Mouse (Mus musculus) thymus, adult 2 months (tissue): ENCODE measurements around the gene Fam169a. TPM values are rescaled to one million over a fixed set of nuclear protein-coding genes. Genes with fewer than 3 reads are reported as not detected.
"Not testable (repeated sequence)": the region's sequence is repeated elsewhere in the genome, so short reads cannot be mapped to it uniquely, and the experiment has no call there.

Experiments used
- DNase-seq: peaks from one replicate; pipeline ENCODE4 v3.0.0; 2021
- H3K27ac ChIP-seq: fragments of 200-500 bp; 2 replicates; pipeline ENCODE4 v1.5.1; 2012; ENCODE audit warnings: low read length, control low read depth; ENCODE audit not compliant: control insufficient read depth, insufficient read depth
- H3K27me3 ChIP-seq: fragments of 200-500 bp; 2 replicates; pipeline ENCODE4 v1.6.1; 2012; ENCODE audit warnings: mild to moderate bottlenecking, low read length, moderate library complexity, mixed read lengths; ENCODE audit not compliant: control insufficient read depth, insufficient read depth
- H3K36me3 ChIP-seq: fragments of 200-500 bp; 2 replicates; pipeline ENCODE4 v1.6.1; 2012; ENCODE audit warnings: mild to moderate bottlenecking, low read length, moderate library complexity; ENCODE audit not compliant: control insufficient read depth, insufficient read depth
- H3K4me1 ChIP-seq: fragments of 200-500 bp; replicated peaks from 2 replicates; pipeline ENCODE4 v1.6.1; 2012; ENCODE audit warnings: low read length; ENCODE audit not compliant: control insufficient read depth, insufficient read depth
- H3K4me3 ChIP-seq: fragments of 200-500 bp; 2 replicates; pipeline ENCODE4 v1.5.1; 2012; ENCODE audit warnings: mild to moderate bottlenecking, low read length, control low read depth, moderate library complexity; ENCODE audit not compliant: control insufficient read depth, insufficient read depth
- CTCF ChIP-seq: fragments of 200-500 bp; IDR thresholded peaks from 2 replicates; pipeline ENCODE4 v1.5.1; 2012; ENCODE audit warnings: mild to moderate bottlenecking, control low read depth, low read length, moderate library complexity, borderline replicate concordance; ENCODE audit not compliant: control insufficient read depth, poor library complexity, insufficient read depth; ENCODE audit errors: extremely low read depth
- POLR2A ChIP-seq: fragments of 200-500 bp; IDR thresholded peaks from 2 replicates; pipeline ENCODE4 v1.6.1; 2012; ENCODE audit warnings: mild to moderate bottlenecking, low read length, control low read depth, moderate library complexity; ENCODE audit not compliant: control insufficient read depth, poor library complexity, insufficient read depth; ENCODE audit errors: extremely low read depth
- WGBS: fragments of 180-500 bp; shearing (Covaris S2); methylation state at CpG from one replicate; pipeline ENCODE4 v1.1.7; 2018; 5-methylcytosine and 5-hydroxymethylcytosine counted together
- polyA plus RNA-seq: library from polyadenylated mRNA; depleted of rRNA; stranded (reverse); fragments of >200 nt; gene quantifications from 2 replicates; pipeline ENCODE4 v1.2.3, GENCODE M21; 2012

Gene Fam169a
- polyA plus RNA-seq, 1 experiment, result 0.03 TPM

DNA sequence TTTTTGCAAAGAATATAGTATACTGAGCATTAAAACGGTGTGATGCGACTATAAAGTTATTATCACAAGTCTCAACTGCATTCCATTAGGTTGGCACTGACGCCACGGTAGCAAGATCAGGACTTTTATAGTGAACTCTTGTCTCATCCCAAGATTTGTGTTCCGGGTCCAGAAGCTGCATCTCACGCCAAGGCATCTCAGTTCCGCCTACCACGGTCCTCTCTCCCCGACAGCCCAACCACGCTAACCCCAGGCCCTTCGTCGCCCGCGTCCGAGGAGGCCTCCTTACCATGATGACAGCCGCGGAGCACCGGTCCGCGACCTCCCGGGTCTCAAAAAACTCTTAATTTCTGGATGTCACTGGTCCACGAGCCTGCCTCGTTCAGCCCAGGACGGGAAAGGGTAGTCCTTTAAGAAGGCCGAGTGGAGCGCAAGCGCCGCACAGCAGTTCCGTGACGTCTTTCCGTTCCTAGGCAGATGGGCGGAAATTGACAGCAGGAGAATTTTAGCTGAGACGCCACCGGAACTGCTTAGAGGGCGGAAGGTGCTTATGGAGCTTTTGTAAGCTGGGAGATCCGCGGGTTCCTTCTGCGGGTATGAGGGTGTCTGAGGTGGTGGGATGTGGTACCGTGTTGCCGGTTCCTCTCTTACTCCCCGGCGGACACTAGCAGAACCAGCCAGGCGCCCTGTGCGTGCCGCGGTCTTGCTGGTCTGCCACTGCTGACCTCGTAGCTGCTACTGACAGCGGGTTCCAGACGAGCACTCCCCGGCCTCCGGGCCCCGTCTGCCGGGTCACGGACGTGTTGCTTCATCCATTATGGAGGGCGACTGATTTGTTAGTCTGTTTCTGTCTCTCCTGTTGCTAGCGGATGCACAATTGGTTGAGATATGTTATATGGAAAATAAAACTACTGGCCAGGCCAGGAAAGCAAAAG is 70.6 kb downstream of the Fam169a start, which contains the start of the genes Gfm2 and Nsa2:
Gfm2 (plus strand) TSS at position 472 of the 935 bp plus-strand sequence.
Nsa2 (minus strand) TSS at position 472 of the 935 bp plus-strand sequence.
- peak within 1 kb of the TSS; percentile 68 for H3K27ac ChIP-seq
- peaks cover 3% of the 10 kb centered on the region; the same call in 1 of the 2 replicates for H3K4me1 ChIP-seq
- H3K36me3 ChIP-seq, result peaks cover 23% of the 10 kb centered on the region
- TF ChIP-seq POLR2A, result peak; percentile 82
- TF ChIP-seq CTCF, result peak; percentile 55; the same call in 1 of the 2 replicates
- WGBS, result under 1% methylated on average over 57 of the region's 57 CpGs
- H3K4me3 ChIP-seq, result peak within 1 kb of the TSS; percentile 98
- peak; percentile 89 for DNase-seq
- no peaks in the 10 kb centered on the region for H3K27me3 ChIP-seq

DNA sequence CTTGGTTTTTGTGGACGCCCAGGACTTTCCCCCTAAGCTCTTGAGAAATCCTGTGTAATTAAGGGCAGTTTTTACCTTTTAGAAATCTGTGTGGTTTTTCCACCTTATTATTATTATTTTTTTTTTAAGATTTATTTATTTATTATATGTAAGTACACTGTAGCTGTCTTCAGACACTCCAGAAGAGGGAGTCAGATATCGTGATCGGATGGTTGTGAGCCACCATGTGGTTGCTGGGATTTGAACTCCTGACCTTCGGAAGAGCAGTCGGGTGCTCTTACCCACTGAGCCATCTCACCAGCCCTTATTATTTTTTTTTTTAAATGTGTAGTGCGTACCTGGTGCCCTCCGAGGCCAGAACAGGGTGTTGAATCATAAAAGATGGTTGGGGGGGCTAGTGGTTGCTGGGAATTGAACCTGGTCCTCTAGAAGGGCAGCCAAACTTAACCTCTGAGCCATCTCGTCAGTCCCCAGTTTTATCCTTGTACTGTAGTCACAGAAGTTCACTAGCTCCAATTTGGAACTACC is 71.4 kb downstream of the Fam169a start:
- peak overlapping the region; percentile 98; the same call in 1 of the 2 replicates for H3K4me3 ChIP-seq
- not testable (repeated sequence) for DNase-seq, H3K27ac ChIP-seq, H3K27me3 ChIP-seq, H3K4me1 ChIP-seq
- 34% methylated on average over 8 of the region's 8 CpGs for WGBS
- peaks cover 25% of the 10 kb centered on the region for H3K36me3 ChIP-seq

DNA sequence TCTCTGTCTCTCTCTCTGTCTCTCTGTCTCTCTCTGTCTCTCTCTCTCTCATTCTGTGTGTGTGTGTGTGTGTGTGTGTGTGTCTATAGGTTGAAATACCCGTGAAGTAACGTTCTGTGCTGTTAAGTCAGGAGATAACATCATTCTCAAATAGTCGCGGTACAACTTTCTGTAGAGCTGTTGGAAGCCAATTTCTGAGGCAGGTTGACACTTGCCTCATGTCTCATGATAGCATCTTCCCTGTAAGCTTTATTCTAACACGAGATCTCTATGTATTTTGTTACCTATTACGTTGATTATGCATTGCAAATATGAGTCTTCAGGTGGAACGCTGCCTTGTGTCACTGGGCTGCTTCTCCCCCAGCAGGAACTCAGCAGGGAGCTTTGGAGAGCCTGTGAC is 75.2 kb downstream of the Fam169a start:
- Histone ChIP-seq H3K4me3 (no peak overlapping the region), H3K4me1 (peaks cover 3% of the 10 kb centered on the region; the same call in 1 of the 2 replicates), H3K27me3 (no peaks in the 10 kb centered on the region), H3K27ac (no peak overlapping the region), H3K36me3 (peaks cover 20% of the 10 kb centered on the region)
- TF ChIP-seq POLR2A (no peak), CTCF (no peak)
- 95% methylated on average over 7 of the region's 7 CpGs for WGBS
- DNase-seq, result no peak

GRCm38 (mm10) chr13:97145834-97146233 is 78.7 kb downstream of the Fam169a start:
- Histone ChIP-seq H3K27ac (no peak overlapping the region), H3K4me1 (no peaks in the 10 kb centered on the region), H3K36me3 (peaks cover 30% of the 10 kb centered on the region), H3K27me3 (no peaks in the 10 kb centered on the region), H3K4me3 (no peak overlapping the region)
- 61% methylated on average over 4 of the region's 4 CpGs for WGBS
- TF ChIP-seq CTCF, result no peak
- no peak for TF ChIP-seq POLR2A
- DNase-seq, result peak; percentile 53

GRCm38 (mm10) chr13:97175520-97176264 is 108.6 kb downstream of the Fam169a start:
- no peaks in the 10 kb centered on the region for H3K27me3 ChIP-seq
- H3K4me1 ChIP-seq, result no peaks in the 10 kb centered on the region
- H3K27ac ChIP-seq, result no peak overlapping the region
- 91% methylated on average over 10 of the region's 10 CpGs for WGBS
- H3K36me3 ChIP-seq, result peaks cover 67% of the 10 kb centered on the region
- TF ChIP-seq POLR2A (no peak), CTCF (no peak)
- no peak for DNase-seq
- H3K4me3 ChIP-seq, result no peak overlapping the region

GRCm38 (mm10) chr13:97176731-97177130 is 109.6 kb downstream of the Fam169a start:
- 90% methylated on average over 5 of the region's 5 CpGs for WGBS

More at GRCm38 (mm10) chr13:97176731-97177130, 109.6 kb downstream of the Fam169a start:
- DNase-seq, result no peak
- Histone ChIP-seq H3K36me3 (peaks cover 67% of the 10 kb centered on the region), H3K27ac (no peak overlapping the region), H3K4me3 (no peak overlapping the region), H3K4me1 (no peaks in the 10 kb centered on the region), H3K27me3 (no peaks in the 10 kb centered on the region)
- TF ChIP-seq CTCF, result no peak
- TF ChIP-seq POLR2A, result no peak
